Mouse (Mus musculus): ENCODE results near the gene Tm4sf20. TPM values are rescaled to one million over a fixed set of nuclear protein-coding genes. Genes with fewer than 3 reads are reported as not detected.

Gene Tm4sf20
- not detected in 2 replicates for polyA plus RNA-seq (2012; rRNA removed)

- no peaks in the 10 kb centered on the region for H3K27me3 ChIP-seq (ENCODE audit: control insufficient read depth, insufficient read depth, low read length)
- TF ChIP-seq POLR2A (IDR thresholded peaks at IDR 0.05; ENCODE audit: control insufficient read depth, low read depth, low read length), result no peak
- TF ChIP-seq CTCF (IDR thresholded peaks at IDR 0.05; ENCODE audit: control insufficient read depth, insufficient read depth, insufficient replicate concordance, low read depth, low read length), result no peak
- no peak within 1 kb of the TSS for H3K27ac ChIP-seq (ENCODE audit: control insufficient read depth, insufficient read depth, low read depth, low read length)
Measured at GRCm38 (mm10) chr1:82768269-82768668, at the start of gene Tm4sf20. Tm4sf20 (minus strand) TSS chr1:82768461.

GRCm38 (mm10) chr1:82815941-82816716, 47.9 kb upstream of the Tm4sf20 start:
- H3K27me3 ChIP-seq (ENCODE audit: control insufficient read depth, insufficient read depth, low read length), result no peaks in the 10 kb centered on the region
- TF ChIP-seq CTCF (IDR thresholded peaks at IDR 0.05; ENCODE audit: control insufficient read depth, insufficient read depth, insufficient replicate concordance, low read depth, low read length) (no peak), POLR2A (IDR thresholded peaks at IDR 0.05; ENCODE audit: control insufficient read depth, low read depth, low read length) (no peak)
- H3K4me3 ChIP-seq (ENCODE audit: control insufficient read depth, low read depth, low read length), result no peak overlapping the region
- H3K36me3 ChIP-seq (ENCODE audit: control insufficient read depth, insufficient read depth, low read length), result no peaks in the 10 kb centered on the region
- H3K27ac ChIP-seq (ENCODE audit: control insufficient read depth, insufficient read depth, low read depth, low read length), result no peak overlapping the region
- H3K4me1 ChIP-seq (ENCODE audit: control insufficient read depth, insufficient read depth, low read length), result peaks cover 2% of the 10 kb centered on the region; the same call in 1 of the 2 replicates

More at GRCm38 (mm10) chr1:82768269-82768668, at the start of gene Tm4sf20:
- Histone ChIP-seq H3K4me1 (ENCODE audit: control insufficient read depth, insufficient read depth, low read length) (peaks cover 3% of the 10 kb centered on the region; the same call in 1 of the 2 replicates), H3K36me3 (ENCODE audit: control insufficient read depth, insufficient read depth, low read length) (no peaks in the 10 kb centered on the region), H3K4me3 (ENCODE audit: control insufficient read depth, low read depth, low read length) (no peak within 1 kb of the TSS)

- TF ChIP-seq CTCF (IDR thresholded peaks at IDR 0.05; ENCODE audit: control insufficient read depth, insufficient read depth, insufficient replicate concordance, low read depth, low read length) (no peak), POLR2A (IDR thresholded peaks at IDR 0.05; ENCODE audit: control insufficient read depth, low read depth, low read length) (no peak)
- Histone ChIP-seq H3K27me3 (ENCODE audit: control insufficient read depth, insufficient read depth, low read length) (no peaks in the 10 kb centered on the region), H3K27ac (ENCODE audit: control insufficient read depth, insufficient read depth, low read depth, low read length) (no peak overlapping the region)
Measured at GRCm38 (mm10) chr1:82811766-82812165, 43.5 kb upstream of the Tm4sf20 start.

GRCm38 (mm10) chr1:82808564-82808963, 40.3 kb upstream of the Tm4sf20 start:
- no peaks in the 10 kb centered on the region for H3K36me3 ChIP-seq (ENCODE audit: control insufficient read depth, insufficient read depth, low read length)
- no peaks in the 10 kb centered on the region for H3K4me1 ChIP-seq (ENCODE audit: control insufficient read depth, insufficient read depth, low read length)
- peak overlapping the region; percentile 28 for H3K4me3 ChIP-seq (ENCODE audit: control insufficient read depth, low read depth, low read length)
- no peaks in the 10 kb centered on the region for H3K27me3 ChIP-seq (ENCODE audit: control insufficient read depth, insufficient read depth, low read length)
- no peak for TF ChIP-seq POLR2A (IDR thresholded peaks at IDR 0.05; ENCODE audit: control insufficient read depth, low read depth, low read length)
- no peak for TF ChIP-seq CTCF (IDR thresholded peaks at IDR 0.05; ENCODE audit: control insufficient read depth, insufficient read depth, insufficient replicate concordance, low read depth, low read length)
- no peak overlapping the region for H3K27ac ChIP-seq (ENCODE audit: control insufficient read depth, insufficient read depth, low read depth, low read length)

More at GRCm38 (mm10) chr1:82811766-82812165, 43.5 kb upstream of the Tm4sf20 start:
- Histone ChIP-seq H3K36me3 (ENCODE audit: control insufficient read depth, insufficient read depth, low read length) (no peaks in the 10 kb centered on the region), H3K4me3 (ENCODE audit: control insufficient read depth, low read depth, low read length) (peak overlapping the region; percentile 32; the same call in 1 of the 2 replicates), H3K4me1 (ENCODE audit: control insufficient read depth, insufficient read depth, low read length) (no peaks in the 10 kb centered on the region)

- Histone ChIP-seq H3K36me3 (ENCODE audit: control insufficient read depth, insufficient read depth, low read length) (no peaks in the 10 kb centered on the region), H3K27me3 (ENCODE audit: control insufficient read depth, insufficient read depth, low read length) (no peaks in the 10 kb centered on the region), H3K4me3 (ENCODE audit: control insufficient read depth, low read depth, low read length) (no peak overlapping the region), H3K4me1 (ENCODE audit: control insufficient read depth, insufficient read depth, low read length) (no peaks in the 10 kb centered on the region), H3K27ac (ENCODE audit: control insufficient read depth, insufficient read depth, low read depth, low read length) (no peak overlapping the region)
- TF ChIP-seq POLR2A (IDR thresholded peaks at IDR 0.05; ENCODE audit: control insufficient read depth, low read depth, low read length) (no peak), CTCF (IDR thresholded peaks at IDR 0.05; ENCODE audit: control insufficient read depth, insufficient read depth, insufficient replicate concordance, low read depth, low read length) (no peak)
Measured at GRCm38 (mm10) chr1:82807206-82807605, 38.9 kb upstream of the Tm4sf20 start.

- Histone ChIP-seq H3K27me3 (ENCODE audit: control insufficient read depth, insufficient read depth, low read length) (no peaks in the 10 kb centered on the region), H3K36me3 (ENCODE audit: control insufficient read depth, insufficient read depth, low read length) (no peaks in the 10 kb centered on the region), H3K4me3 (ENCODE audit: control insufficient read depth, low read depth, low read length) (no peak overlapping the region), H3K4me1 (ENCODE audit: control insufficient read depth, insufficient read depth, low read length) (no peaks in the 10 kb centered on the region), H3K27ac (ENCODE audit: control insufficient read depth, insufficient read depth, low read depth, low read length) (no peak overlapping the region)
- TF ChIP-seq CTCF (IDR thresholded peaks at IDR 0.05; ENCODE audit: control insufficient read depth, insufficient read depth, insufficient replicate concordance, low read depth, low read length), result no peak
- TF ChIP-seq POLR2A (IDR thresholded peaks at IDR 0.05; ENCODE audit: control insufficient read depth, low read depth, low read length), result no peak
Measured at GRCm38 (mm10) chr1:82806391-82806790, 38.1 kb upstream of the Tm4sf20 start.

GRCm38 (mm10) chr1:82804059-82804458, 35.8 kb upstream of the Tm4sf20 start:
- no peak for TF ChIP-seq POLR2A (IDR thresholded peaks at IDR 0.05; ENCODE audit: control insufficient read depth, low read depth, low read length)
- TF ChIP-seq CTCF (IDR thresholded peaks at IDR 0.05; ENCODE audit: control insufficient read depth, insufficient read depth, insufficient replicate concordance, low read depth, low read length), result no peak
- no peaks in the 10 kb centered on the region for H3K36me3 ChIP-seq (ENCODE audit: control insufficient read depth, insufficient read depth, low read length)
- no peak overlapping the region for H3K27ac ChIP-seq (ENCODE audit: control insufficient read depth, insufficient read depth, low read depth, low read length)
- H3K4me3 ChIP-seq (ENCODE audit: control insufficient read depth, low read depth, low read length), result no peak overlapping the region
- no peaks in the 10 kb centered on the region for H3K4me1 ChIP-seq (ENCODE audit: control insufficient read depth, insufficient read depth, low read length)
- H3K27me3 ChIP-seq (ENCODE audit: control insufficient read depth, insufficient read depth, low read length), result no peaks in the 10 kb centered on the region

Measured in testis, adult 2 months (tissue).